Mouse (Mus musculus) embryonic fibroblast, embryonic 13.5 days (primary cell): ENCODE measurements around the gene Hs3st3b1.

ENCODE experiments used
- CTCF ChIP-seq: IDR thresholded peaks from 2 replicates; pipeline ENCODE4 v1.5.1; 2011; ENCODE audit warnings: mild to moderate bottlenecking, control low read depth, low read length, moderate library complexity, borderline replicate concordance; ENCODE audit not compliant: insufficient read depth
- POLR2A ChIP-seq: IDR thresholded peaks from 2 replicates; pipeline ENCODE4 v1.6.1; 2011; ENCODE audit warnings: low read depth, mild to moderate bottlenecking, control low read depth, low read length, moderate library complexity

GRCm38 (mm10) chr11:63908500-63908899, 13.6 kb downstream of the Hs3st3b1 start:
- TF ChIP-seq POLR2A = no peak
- no peak for TF ChIP-seq CTCF
